Mouse (Mus musculus) myocyte (in vitro differentiated cells): ENCODE results near the gene Myh6.

ENCODE experiments used
- MAX ChIP-seq: IDR thresholded peaks from one replicate; pipeline ENCODE4 v1.6.1; 2011; ENCODE audit warnings: low read depth, mild to moderate bottlenecking, control low read depth
- TCF12 ChIP-seq: IDR thresholded peaks from one replicate; pipeline ENCODE4 v1.6.1; 2011; ENCODE audit warnings: mild to moderate bottlenecking, control low read depth; ENCODE audit not compliant: poor library complexity, insufficient read depth, severe bottlenecking

- TF ChIP-seq TCF12 (no peak), MAX (no peak)
These were observed 5.2 kb downstream of the Myh6 start for GRCm38 (mm10) chr14:54961487-54961886.
